Mouse (Mus musculus) limb, embryonic 15.5 days (tissue): ENCODE measurements around the gene P2rx5. TPM values are rescaled to one million over a fixed set of nuclear protein-coding genes. Genes with fewer than 3 reads are reported as not detected.
A peak's percentile ranks its signal among the peaks of the same experiment; 100 is the strongest.

ENCODE experiments used
- ATAC-seq: fragments of 200-750 bp; cut with Nextera tagmentation; 2 replicates; pipeline ENCODE4 v1.8.0; 2017; ENCODE audit warnings: low read depth, moderate TSS enrichment; ENCODE audit not compliant: insufficient number of reproducible peaks, low FRiP score, low TSS enrichment
- H3K27ac ChIP-seq: fragments of 300-500 bp; sonication (generic); 2 replicates; pipeline ENCODE4 v1.5.1; 2015; ENCODE audit warnings: moderate library complexity, mild to moderate bottlenecking, inconsistent platforms
- H3K27me3 ChIP-seq: fragments of 300-500 bp; sonication (generic); 2 replicates; pipeline ENCODE4 v1.6.1; 2015; ENCODE audit warnings: inconsistent platforms
- H3K36me3 ChIP-seq: fragments of 300-500 bp; sonication (generic); 2 replicates; pipeline ENCODE4 v1.6.1; 2015; ENCODE audit warnings: inconsistent platforms
- H3K4me1 ChIP-seq: fragments of 300-500 bp; sonication (generic); 2 replicates; pipeline ENCODE4 v1.6.1; 2015; ENCODE audit warnings: inconsistent platforms
- H3K4me2 ChIP-seq: fragments of 300-500 bp; sonication (generic); 2 replicates; pipeline ENCODE4 v1.6.1; 2015; ENCODE audit warnings: mild to moderate bottlenecking, inconsistent platforms
- H3K4me3 ChIP-seq: fragments of 300-500 bp; sonication (generic); 2 replicates; pipeline ENCODE4 v1.5.1; 2015; ENCODE audit warnings: mild to moderate bottlenecking, inconsistent platforms
- H3K9ac ChIP-seq: fragments of 300-500 bp; sonication (generic); 2 replicates; pipeline ENCODE4 v1.6.1; 2015; ENCODE audit warnings: inconsistent platforms
- H3K9me3 ChIP-seq: fragments of 300-500 bp; sonication (generic); 2 replicates; pipeline ENCODE4 v1.6.1; 2016; ENCODE audit warnings: inconsistent platforms
- WGBS: fragments of 180-500 bp; shearing (Covaris S2); methylation state at CpG from one replicate; pipeline ENCODE4 v1.1.7; 2015; 5-methylcytosine and 5-hydroxymethylcytosine counted together
- polyA plus RNA-seq: library from polyadenylated mRNA; unstranded; fragments of >200 nt; fragmentation: Nextera tagmentation; extraction: Ambion mirVana; gene quantifications from 2 replicates; pipeline ENCODE4 v1.2.1, GENCODE M21; 2015

The P2rx5 gene
- polyA plus RNA-seq, 1 experiment from 2014 or later, result 1.2 TPM

- H3K4me3 ChIP-seq, result peak overlapping the region; percentile 78
- under 1% methylated on average over 15 of the region's 15 CpGs for WGBS
Observed at GRCm38 (mm10) chr11:73176186-73176585, 16.0 kb downstream of the P2rx5 start.

GRCm38 (mm10) chr11:73176608-73177508 is 16.6 kb downstream of the P2rx5 start, which contains the start of the genes Emc6 and Tax1bp3:
Emc6 (minus strand) TSS chr11:73177037.
Tax1bp3 (plus strand) TSS chr11:73177083.
- peaks cover 35% of the 10 kb centered on the region for H3K4me1 ChIP-seq
- H3K4me3 ChIP-seq, result peak within 1 kb of the TSS; percentile 78
- H3K27me3 ChIP-seq, result no peaks in the 10 kb centered on the region
- peak within 1 kb of the TSS; percentile 60 for H3K4me2 ChIP-seq
- H3K27ac ChIP-seq, result peak within 1 kb of the TSS; percentile 96
- H3K9ac ChIP-seq, result peak within 1 kb of the TSS; percentile 86
- ATAC-seq, result peak; percentile 97
- WGBS, result under 1% methylated on average over 81 of the region's 81 CpGs
- no peaks in the 10 kb centered on the region for H3K9me3 ChIP-seq
- H3K36me3 ChIP-seq, result peaks cover 20% of the 10 kb centered on the region

More at GRCm38 (mm10) chr11:73176186-73176585, 16.0 kb downstream of the P2rx5 start:
- H3K27ac ChIP-seq, result peak overlapping the region; percentile 96; the same call in 1 of the 2 replicates
- no peak for ATAC-seq
- H3K9me3 ChIP-seq, result no peaks in the 10 kb centered on the region
- H3K4me2 ChIP-seq, result peak overlapping the region; percentile 51
- peaks cover 24% of the 10 kb centered on the region for H3K36me3 ChIP-seq
- H3K9ac ChIP-seq, result peak overlapping the region; percentile 86
- peaks cover 40% of the 10 kb centered on the region for H3K4me1 ChIP-seq
- H3K27me3 ChIP-seq, result no peaks in the 10 kb centered on the region

DNA sequence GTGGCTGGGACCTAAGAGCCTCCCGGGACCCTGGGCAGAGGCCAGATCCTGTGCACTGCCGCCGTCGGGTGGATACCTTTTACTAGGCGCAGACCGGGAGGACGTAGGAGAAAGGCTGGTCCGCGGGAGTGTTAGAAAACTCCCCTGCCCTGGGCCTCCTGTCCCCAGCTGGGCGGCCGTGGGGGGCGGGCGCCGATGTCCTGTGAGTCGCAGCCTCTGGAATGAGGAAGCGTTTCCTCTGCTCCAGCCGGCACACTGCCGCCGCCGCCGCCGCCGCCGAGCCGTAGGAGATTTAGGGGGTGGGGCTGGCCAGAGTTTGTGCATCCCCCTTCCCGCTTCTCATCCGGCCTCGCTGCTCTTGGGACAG is 17.3 kb downstream of the P2rx5 start:
- WGBS, result under 1% methylated on average over 28 of the region's 28 CpGs
- H3K4me3 ChIP-seq, result peak overlapping the region; percentile 78
- peaks cover 25% of the 10 kb centered on the region for H3K36me3 ChIP-seq
- H3K9ac ChIP-seq, result peak overlapping the region; percentile 65
- no peaks in the 10 kb centered on the region for H3K9me3 ChIP-seq
- peaks cover 28% of the 10 kb centered on the region for H3K4me1 ChIP-seq
- H3K27me3 ChIP-seq, result no peaks in the 10 kb centered on the region
- H3K27ac ChIP-seq, result peak overlapping the region; percentile 96
- H3K4me2 ChIP-seq, result peak overlapping the region; percentile 60
- peak; percentile 78 for ATAC-seq

DNA sequence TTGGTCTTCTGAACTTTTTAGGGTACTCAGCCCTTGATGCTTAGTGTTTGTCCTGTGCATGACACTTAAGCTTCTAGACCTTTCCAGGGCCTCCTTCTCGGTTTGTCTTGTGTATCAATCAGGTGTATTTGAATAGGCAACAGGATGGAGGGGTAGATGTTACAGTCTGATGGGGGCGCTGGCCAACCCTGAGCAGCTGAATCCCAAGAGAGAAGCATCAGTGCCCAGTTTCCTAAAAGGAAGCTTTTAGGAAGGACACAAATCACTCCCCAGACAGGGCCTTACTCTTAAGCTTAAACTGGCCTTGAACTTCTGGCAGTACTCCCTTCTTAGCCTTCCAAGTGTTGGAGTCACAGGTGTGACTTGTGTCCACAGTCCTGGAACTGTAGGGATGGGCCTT is 17.7 kb downstream of the P2rx5 start:
- peaks cover 27% of the 10 kb centered on the region for H3K36me3 ChIP-seq
- H3K4me1 ChIP-seq, result peaks cover 25% of the 10 kb centered on the region
- H3K4me2 ChIP-seq, result peak overlapping the region; percentile 60
- ATAC-seq, result no peak
- 5% methylated on average over 2 of the region's 2 CpGs for WGBS
- H3K27ac ChIP-seq, result peak overlapping the region; percentile 96
- no peaks in the 10 kb centered on the region for H3K9me3 ChIP-seq
- H3K9ac ChIP-seq, result peak overlapping the region; percentile 65
- peak overlapping the region; percentile 78 for H3K4me3 ChIP-seq
- no peaks in the 10 kb centered on the region for H3K27me3 ChIP-seq

GRCm38 (mm10) chr11:73185872-73186615 is 25.8 kb downstream of the P2rx5 start:
- peaks cover 81% of the 10 kb centered on the region for H3K36me3 ChIP-seq
- no peak for ATAC-seq
- WGBS, result 92% methylated on average over 10 of the region's 10 CpGs

DNA sequence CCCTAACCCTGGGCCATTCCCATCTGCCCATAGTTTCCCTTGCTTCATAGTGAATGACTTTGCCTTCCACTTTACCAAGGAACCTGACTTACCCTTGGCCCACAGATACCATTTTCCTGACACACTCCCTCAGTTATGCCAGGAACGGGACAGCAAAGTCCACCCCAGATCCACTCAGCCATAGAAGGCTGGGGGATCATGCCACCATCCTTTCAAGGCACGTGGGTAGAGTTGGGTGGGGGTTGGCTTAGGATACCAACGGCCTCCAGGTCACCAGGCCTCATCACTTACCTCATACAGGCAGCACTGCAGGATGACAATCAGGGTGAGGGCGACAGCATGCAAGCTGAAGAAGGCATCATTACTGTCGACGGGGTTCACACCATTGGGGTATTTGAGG is 27.0 kb downstream of the P2rx5 start:
- no peaks in the 10 kb centered on the region for H3K9me3 ChIP-seq
- WGBS, result 87% methylated on average over 6 of the region's 6 CpGs
- no peaks in the 10 kb centered on the region for H3K4me1 ChIP-seq
- H3K27ac ChIP-seq, result no peak overlapping the region
- peaks cover 89% of the 10 kb centered on the region for H3K36me3 ChIP-seq
- no peak overlapping the region for H3K9ac ChIP-seq
- no peak for ATAC-seq
- no peaks in the 10 kb centered on the region for H3K27me3 ChIP-seq
- H3K4me3 ChIP-seq, result no peak overlapping the region
- H3K4me2 ChIP-seq, result no peak overlapping the region

More at GRCm38 (mm10) chr11:73185872-73186615, 25.8 kb downstream of the P2rx5 start:
- no peaks in the 10 kb centered on the region for H3K9me3 ChIP-seq
- no peaks in the 10 kb centered on the region for H3K4me1 ChIP-seq
- no peak overlapping the region for H3K4me2 ChIP-seq
- H3K4me3 ChIP-seq, result no peak overlapping the region
- no peaks in the 10 kb centered on the region for H3K27me3 ChIP-seq
- no peak overlapping the region for H3K27ac ChIP-seq
- no peak overlapping the region for H3K9ac ChIP-seq

DNA sequence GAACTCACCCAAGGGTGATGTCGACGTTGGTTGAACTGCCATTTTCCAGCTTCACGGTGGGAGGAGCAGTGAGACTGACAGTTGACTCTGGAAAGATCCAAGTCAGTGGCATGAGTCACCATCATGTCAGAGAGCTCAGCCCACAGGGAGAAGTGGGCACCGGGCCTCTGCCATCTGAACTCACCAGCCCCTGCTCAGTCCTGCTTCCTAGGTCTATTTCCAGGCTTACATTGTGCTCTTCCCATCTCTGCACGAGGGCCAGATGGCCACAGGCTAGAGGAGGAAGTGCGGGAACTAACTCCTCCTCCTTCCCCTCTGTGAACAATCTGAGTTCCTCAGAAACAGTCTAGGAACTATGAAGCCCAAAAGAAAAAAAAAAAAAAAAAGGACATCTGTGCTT is 32.8 kb downstream of the P2rx5 start:
- Histone ChIP-seq H3K27me3 (no peaks in the 10 kb centered on the region), H3K9me3 (no peaks in the 10 kb centered on the region), H3K36me3 (peaks cover 55% of the 10 kb centered on the region), H3K27ac (no peak overlapping the region), H3K4me1 (peaks cover 4% of the 10 kb centered on the region; the same call in 1 of the 2 replicates), H3K9ac (no peak overlapping the region), H3K4me3 (no peak overlapping the region), H3K4me2 (no peak overlapping the region)
- WGBS, result 70% methylated on average over 6 of the region's 6 CpGs
- no peak for ATAC-seq

- ATAC-seq, result no peak
- WGBS, result 72% methylated on average over 2 of the region's 2 CpGs
- peaks cover 10% of the 10 kb centered on the region; the same call in 1 of the 2 replicates for H3K4me1 ChIP-seq
- peaks cover 43% of the 10 kb centered on the region for H3K36me3 ChIP-seq
- no peak overlapping the region for H3K4me3 ChIP-seq
- H3K9ac ChIP-seq, result no peak overlapping the region
- no peak overlapping the region for H3K4me2 ChIP-seq
- no peaks in the 10 kb centered on the region for H3K9me3 ChIP-seq
- H3K27ac ChIP-seq, result no peak overlapping the region
- no peaks in the 10 kb centered on the region for H3K27me3 ChIP-seq
Observed at GRCm38 (mm10) chr11:73194444-73194843, 34.2 kb downstream of the P2rx5 start.

DNA sequence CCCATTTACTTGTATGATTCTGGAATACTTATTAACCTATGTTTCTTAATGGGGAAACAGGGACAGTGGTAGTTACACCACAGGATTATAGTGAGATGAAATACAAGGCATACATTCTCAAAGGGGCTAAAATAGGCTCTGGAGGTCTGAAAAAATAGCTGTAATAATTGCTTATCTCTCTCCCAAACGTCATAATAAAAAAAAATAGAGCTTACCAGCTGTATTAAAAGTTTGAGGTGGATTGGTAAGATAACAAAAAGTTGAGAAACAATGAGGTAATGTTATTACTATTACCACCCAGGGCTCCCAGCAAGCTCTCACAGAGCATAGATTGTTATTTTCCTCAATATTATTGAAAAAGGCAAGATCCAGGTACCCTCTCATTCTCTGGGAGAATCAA is 38.0 kb downstream of the P2rx5 start:
- H3K9me3 ChIP-seq, result no peaks in the 10 kb centered on the region
- no peak overlapping the region for H3K27ac ChIP-seq
- H3K4me1 ChIP-seq, result peaks cover 22% of the 10 kb centered on the region
- 0 out of 2 replicates have a peak, but pooled peaks cover 11% of the 10 kb centered on the region for H3K36me3 ChIP-seq
- no peak for ATAC-seq
- 7% methylated on average over 1 of the region's 1 CpGs for WGBS
- peak overlapping the region; percentile 77 for H3K4me3 ChIP-seq
- H3K4me2 ChIP-seq, result peak overlapping the region; percentile 95
- H3K27me3 ChIP-seq, result no peaks in the 10 kb centered on the region
- peak overlapping the region; percentile 65 for H3K9ac ChIP-seq

DNA sequence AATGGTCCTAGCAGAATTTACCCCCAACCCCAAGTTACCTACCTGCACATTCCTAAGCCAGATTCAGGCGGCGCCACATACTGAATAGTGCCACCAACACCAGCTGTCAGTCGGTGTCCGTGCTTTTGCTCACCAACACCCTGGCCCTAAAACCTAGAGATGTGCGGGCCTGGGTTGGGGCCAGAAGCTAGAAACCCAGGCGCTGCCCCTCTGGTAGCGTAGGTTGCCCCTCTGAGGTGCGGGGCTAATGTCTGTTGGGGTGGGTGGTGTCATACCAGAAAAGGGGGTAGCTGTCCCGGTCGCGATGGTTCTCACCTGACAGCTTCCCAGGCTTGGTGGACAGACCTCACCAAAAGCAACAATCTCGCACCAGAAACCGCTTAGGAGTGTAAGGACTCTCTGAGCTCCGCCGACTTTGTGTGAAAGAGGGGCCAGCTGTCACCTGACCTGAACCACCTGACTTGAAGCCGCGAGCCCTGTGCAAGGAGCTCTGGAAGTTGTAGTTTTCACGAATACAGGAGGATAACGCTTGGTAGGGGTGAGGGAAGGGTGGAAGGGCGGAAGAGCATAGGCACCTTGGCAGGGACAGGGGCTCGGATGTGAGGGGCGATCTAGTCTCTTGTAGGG is 38.5 kb downstream of the P2rx5 start, which contains the start of gene Ctns:
Gene Ctns, minus strand, starts transcription at position 440 of the 627 bp plus-strand sequence.
- peak within 1 kb of the TSS; percentile 95 for H3K4me2 ChIP-seq
- H3K9me3 ChIP-seq, result no peaks in the 10 kb centered on the region
- no peaks in the 10 kb centered on the region for H3K27me3 ChIP-seq
- peaks cover 22% of the 10 kb centered on the region for H3K4me1 ChIP-seq
- H3K27ac ChIP-seq, result 0 out of 2 replicates have a peak within 1 kb of the TSS, but pooled peaks have one; percentile 61
- H3K9ac ChIP-seq, result peak within 1 kb of the TSS; percentile 85
- 1% methylated on average over 22 of the region's 22 CpGs for WGBS
- H3K36me3 ChIP-seq, result 0 out of 2 replicates have a peak, but pooled peaks cover 8% of the 10 kb centered on the region
- peak within 1 kb of the TSS; percentile 77 for H3K4me3 ChIP-seq
- peak; percentile 96 for ATAC-seq

DNA sequence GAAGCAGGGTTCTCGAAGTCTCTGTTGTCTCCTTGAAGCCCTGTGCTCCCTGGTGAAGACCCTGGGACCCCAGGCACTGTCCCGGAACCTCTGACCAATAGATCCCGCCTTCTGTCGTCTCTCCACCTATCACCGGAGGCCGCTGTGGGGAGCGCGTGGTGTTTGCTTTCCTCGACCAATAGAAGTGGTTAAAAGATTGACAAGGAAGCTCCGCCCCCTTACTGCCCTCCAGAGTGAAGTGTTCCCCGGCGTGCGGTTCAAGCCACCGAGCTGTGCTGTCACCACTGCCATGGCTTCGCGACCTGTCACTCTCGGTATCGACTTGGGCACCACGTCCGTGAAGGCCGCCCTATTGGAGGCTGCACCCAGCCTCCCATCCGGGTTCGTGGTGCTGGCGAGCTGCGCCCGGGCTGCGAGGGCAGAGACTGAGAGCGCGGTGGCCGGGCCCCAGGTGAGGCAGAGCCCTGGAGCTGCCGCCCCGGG is 39.0 kb downstream of the P2rx5 start, which contains the start of gene Shpk:
Gene Shpk, plus strand, starts transcription at position 231 of the 483 bp plus-strand sequence.
- H3K4me3 ChIP-seq, result peak within 1 kb of the TSS; percentile 77
- H3K4me2 ChIP-seq, result peak within 1 kb of the TSS; percentile 95
- H3K27me3 ChIP-seq, result no peaks in the 10 kb centered on the region
- ATAC-seq, result peak; percentile 95
- H3K27ac ChIP-seq, result 0 out of 2 replicates have a peak within 1 kb of the TSS, but pooled peaks have one; percentile 61
- WGBS, result under 1% methylated on average over 32 of the region's 32 CpGs
- no peaks in the 10 kb centered on the region for H3K9me3 ChIP-seq
- 0 out of 2 replicates have a peak, but pooled peaks cover 8% of the 10 kb centered on the region for H3K36me3 ChIP-seq
- peak within 1 kb of the TSS; percentile 85 for H3K9ac ChIP-seq
- H3K4me1 ChIP-seq, result peaks cover 22% of the 10 kb centered on the region
